Mouse (Mus musculus) CH12.LX (cell line): ENCODE data around the gene Map1lc3b.

Experiments
- BHLHE40 ChIP-seq: IDR thresholded peaks from 2 replicates; pipeline ENCODE4 v1.6.1; 2011; ENCODE audit warnings: mild to moderate bottlenecking, low read depth, low read length, improper control_type of control experiment
- CHD2 ChIP-seq: IDR thresholded peaks from 2 replicates; pipeline ENCODE4 v1.6.1; 2011; ENCODE audit warnings: low read length, improper control_type of control experiment
- CTCF ChIP-seq, 2 experiments: IDR thresholded peaks in 1 of 2; conservative IDR thresholded peaks in 1 of 2; 2 replicates each; pipeline ENCODE4 v1.5.1; 2011 to 2012; ENCODE audit warnings: low read depth in 2 of 2, low read length in 2 of 2, improper control_type of control experiment in 1 of 2, inconsistent platforms in 1 of 2, mild to moderate bottlenecking in 1 of 2, moderate library complexity in 1 of 2
- E2F4 ChIP-seq: IDR thresholded peaks from 2 replicates; pipeline ENCODE4 v1.6.1; 2011; ENCODE audit warnings: low read depth, low read length, improper control_type of control experiment; ENCODE audit not compliant: insufficient replicate concordance
- EP300 ChIP-seq: IDR thresholded peaks from 2 replicates; pipeline ENCODE4 v1.6.1; 2011; ENCODE audit warnings: low read length, improper control_type of control experiment
- GABPA ChIP-seq: IDR thresholded peaks from 2 replicates; pipeline ENCODE4 v1.6.1; 2012; ENCODE audit warnings: low read depth, low read length, improper control_type of control experiment, inconsistent platforms; ENCODE audit not compliant: insufficient replicate concordance
- MAFK ChIP-seq: IDR thresholded peaks from 2 replicates; pipeline ENCODE4 v1.6.1; 2011; ENCODE audit warnings: low read length, improper control_type of control experiment; ENCODE audit not compliant: insufficient replicate concordance
- MAX ChIP-seq: IDR thresholded peaks from 2 replicates; pipeline ENCODE4 v1.6.1; 2011; ENCODE audit warnings: low read length, improper control_type of control experiment
- NRF1 ChIP-seq: IDR thresholded peaks from 2 replicates; pipeline ENCODE4 v1.6.1; 2014; ENCODE audit warnings: low read depth, mild to moderate bottlenecking, inconsistent platforms, low read length, improper control_type of control experiment, moderate library complexity
- POLR2A ChIP-seq: IDR thresholded peaks from 2 replicates; pipeline ENCODE4 v1.6.1; 2011; ENCODE audit warnings: low read depth, mild to moderate bottlenecking, improper control_type of control experiment, low read length
- SMC3 ChIP-seq: IDR thresholded peaks from 2 replicates; pipeline ENCODE4 v1.6.1; 2011; ENCODE audit warnings: low read depth, low read length, improper control_type of control experiment
- TCF12 ChIP-seq: IDR thresholded peaks from 2 replicates; pipeline ENCODE4 v1.6.1; 2014; ENCODE audit warnings: low read depth, mild to moderate bottlenecking, inconsistent platforms, low read length, improper control_type of control experiment
- USF1 ChIP-seq: IDR thresholded peaks from 2 replicates; pipeline ENCODE4 v1.6.1; 2014; ENCODE audit warnings: low read depth, mild to moderate bottlenecking, inconsistent platforms, low read length, improper control_type of control experiment
- ZC3H11A ChIP-seq: IDR thresholded peaks from 2 replicates; pipeline ENCODE4 v1.6.1; 2012; ENCODE audit warnings: low read depth, mild to moderate bottlenecking, inconsistent platforms, low read length, improper control_type of control experiment

DNA sequence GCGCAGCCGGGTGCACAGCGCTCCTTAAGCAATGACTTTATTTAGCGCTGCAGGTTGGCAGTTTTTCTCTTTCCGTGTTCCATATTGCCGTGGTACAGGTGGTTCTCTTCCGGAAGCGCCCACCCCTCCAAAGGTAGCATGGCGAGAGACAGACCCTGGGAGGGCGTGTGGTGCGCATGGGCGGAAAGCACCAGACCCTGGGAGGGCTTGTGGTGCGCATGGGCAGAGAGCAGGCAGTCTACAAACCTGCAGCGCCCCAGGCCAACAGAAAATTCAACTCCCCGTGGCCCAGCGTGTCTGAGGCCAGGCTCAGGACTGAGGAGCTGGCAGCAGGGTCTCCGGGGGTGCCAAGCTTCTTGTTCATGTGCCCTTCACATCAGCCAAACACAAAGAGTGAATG lies 19.4 kb upstream of the Map1lc3b start:
- TF ChIP-seq MAX (no peak), BHLHE40 (no peak), EP300 (no peak), CTCF (conservative IDR thresholded peaks at IDR 0.05 in 1 of 2, IDR thresholded peaks at IDR 0.05 in 1 of 2; ENCODE audit: low read depth in 2 of 2, low read length in 2 of 2) (no peak), MAFK (no peak), GABPA (no peak), NRF1 (no peak), CHD2 (no peak), SMC3 (no peak), ZC3H11A (no peak), POLR2A (no peak), TCF12 (no peak), E2F4 (no peak), USF1 (no peak)
